Mouse (Mus musculus) hindbrain, embryonic 11.5 days (tissue): ENCODE data around the gene Dus1l. TPM values are rescaled to one million over a fixed set of nuclear protein-coding genes. Genes with fewer than 3 reads are reported as not detected.
"Not testable (repeated sequence)": the region's sequence is repeated elsewhere in the genome, so short reads cannot be mapped to it uniquely, and the experiment has no call there.

ENCODE experiments used
- ATAC-seq: fragments of 200-750 bp; cut with Nextera tagmentation; 2 replicates; pipeline ENCODE4 v1.8.0; 2017; ENCODE audit warnings: mild to moderate bottlenecking, moderate TSS enrichment, moderate library complexity; ENCODE audit not compliant: low FRiP score
- DNase-seq: peaks from one replicate; pipeline ENCODE4 v3.0.0-alpha.2; 2015; ENCODE audit warnings: low spot score
- H3K27ac ChIP-seq: fragments of 300-500 bp; sonication (generic); 2 replicates; pipeline ENCODE4 v1.5.1; 2014; ENCODE audit warnings: mild to moderate bottlenecking, low read depth, low read length
- H3K27me3 ChIP-seq: fragments of 300-500 bp; sonication (generic); 2 replicates; pipeline ENCODE4 v1.6.1; 2014; ENCODE audit warnings: mild to moderate bottlenecking, low read length, moderate library complexity, mixed read lengths; ENCODE audit not compliant: control insufficient read depth, insufficient read depth
- H3K36me3 ChIP-seq: fragments of 300-500 bp; sonication (generic); 2 replicates; pipeline ENCODE4 v1.6.1; 2014; ENCODE audit warnings: mild to moderate bottlenecking, low read length, moderate library complexity, mixed read lengths; ENCODE audit not compliant: control insufficient read depth, insufficient read depth
- H3K4me1 ChIP-seq: fragments of 300-500 bp; sonication (generic); replicated peaks from 2 replicates; pipeline ENCODE4 v1.6.1; 2014; ENCODE audit warnings: low read length, mixed read lengths; ENCODE audit not compliant: control insufficient read depth, insufficient read depth
- H3K4me2 ChIP-seq: fragments of 300-500 bp; sonication (generic); replicated peaks from 2 replicates; pipeline ENCODE4 v1.6.1; 2014; ENCODE audit warnings: mild to moderate bottlenecking, low read depth, low read length
- H3K4me3 ChIP-seq: fragments of 300-500 bp; sonication (generic); 2 replicates; pipeline ENCODE4 v1.5.1; 2014; ENCODE audit warnings: low read depth, low read length
- H3K9ac ChIP-seq: fragments of 300-500 bp; sonication (generic); 2 replicates; pipeline ENCODE4 v1.6.1; 2014; ENCODE audit warnings: low read depth, low read length
- H3K9me3 ChIP-seq: fragments of 300-500 bp; sonication (generic); 2 replicates; pipeline ENCODE4 v1.6.1; 2016; ENCODE audit warnings: low read length; ENCODE audit not compliant: control insufficient read depth
- WGBS: fragments of 180-500 bp; shearing (Covaris S2); extraction: QIAGEN DNeasy Blood & Tissue Kit; methylation state at CpG from one replicate; pipeline ENCODE4 v1.1.7; 2014; 5-methylcytosine and 5-hydroxymethylcytosine counted together
- polyA plus RNA-seq: library from polyadenylated mRNA; unstranded; fragments of >200 nt; fragmentation: Nextera tagmentation; extraction: Ambion mirVana; gene quantifications from 2 replicates; pipeline ENCODE4 v1.2.1, GENCODE M21; 2014

Dus1l gene
- polyA plus RNA-seq, 1 experiment from 2014 or later, result 70.9 TPM

DNA sequence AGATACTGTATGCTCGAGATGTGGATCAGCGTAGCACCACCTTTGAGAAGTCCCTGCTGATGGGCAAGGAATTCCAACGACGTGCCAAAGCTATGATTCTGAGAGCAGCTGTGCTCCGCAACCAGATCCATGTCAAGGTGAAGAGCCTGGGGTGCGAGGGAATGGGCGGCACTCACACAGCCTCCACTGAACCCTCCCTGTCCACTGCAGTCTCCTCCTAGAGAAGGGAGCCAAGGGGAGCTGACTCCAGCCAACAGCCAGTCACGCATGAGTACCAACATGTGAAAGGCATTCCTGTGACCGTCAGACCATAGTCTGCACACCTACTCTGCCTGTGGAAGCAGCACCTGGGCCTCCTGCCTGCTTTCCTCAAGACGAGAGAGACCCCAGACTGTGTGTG is 7.7 kb downstream of the Dus1l start:
- not testable (repeated sequence) for H3K27ac ChIP-seq, H3K9ac ChIP-seq, ATAC-seq, H3K4me2 ChIP-seq, DNase-seq, H3K9me3 ChIP-seq, H3K4me1 ChIP-seq, H3K27me3 ChIP-seq, H3K4me3 ChIP-seq
- peaks cover 13% of the 10 kb centered on the region for H3K36me3 ChIP-seq
- WGBS, result 90% methylated on average over 9 of the region's 10 CpGs

- ATAC-seq, result no peak
- Histone ChIP-seq H3K27ac (no peak overlapping the region), H3K4me3 (peak overlapping the region; percentile 98), H3K9me3 (no peaks in the 10 kb centered on the region), H3K36me3 (peaks cover 3% of the 10 kb centered on the region; the same call in 1 of the 2 replicates), H3K4me2 (peak overlapping the region; percentile 92), H3K4me1 (peaks cover 5% of the 10 kb centered on the region; the same call in 1 of the 2 replicates), H3K27me3 (no peaks in the 10 kb centered on the region), H3K9ac (peak overlapping the region; percentile 92)
- no peak for DNase-seq
- WGBS, result 38% methylated on average over 9 of the region's 9 CpGs
Measured at GRCm38 (mm10) chr11:120785145-120785544, 11.1 kb downstream of the Dus1l start.

GRCm38 (mm10) chr11:120784064-120784791 is 12.0 kb downstream of the Dus1l start, which contains the start of the genes Rfng and Gps1:
Rfng (minus strand) TSS chr11:120784207.
Gps1 (plus strand) TSS chr11:120784272.
- H3K27me3 ChIP-seq, result no peaks in the 10 kb centered on the region
- H3K9ac ChIP-seq, result peak within 1 kb of the TSS; percentile 92
- ATAC-seq, result peak; percentile 80
- under 1% methylated on average over 64 of the region's 107 CpGs for WGBS
- peak within 1 kb of the TSS; percentile 92 for H3K4me2 ChIP-seq
- H3K4me3 ChIP-seq, result peak within 1 kb of the TSS; percentile 98
- peaks cover 5% of the 10 kb centered on the region; the same call in 1 of the 2 replicates for H3K4me1 ChIP-seq
- peak; percentile 88 for DNase-seq
- H3K27ac ChIP-seq, result peak within 1 kb of the TSS; percentile 58; the same call in 1 of the 2 replicates
- peaks cover 2% of the 10 kb centered on the region; the same call in 1 of the 2 replicates for H3K36me3 ChIP-seq
- no peaks in the 10 kb centered on the region for H3K9me3 ChIP-seq

DNA sequence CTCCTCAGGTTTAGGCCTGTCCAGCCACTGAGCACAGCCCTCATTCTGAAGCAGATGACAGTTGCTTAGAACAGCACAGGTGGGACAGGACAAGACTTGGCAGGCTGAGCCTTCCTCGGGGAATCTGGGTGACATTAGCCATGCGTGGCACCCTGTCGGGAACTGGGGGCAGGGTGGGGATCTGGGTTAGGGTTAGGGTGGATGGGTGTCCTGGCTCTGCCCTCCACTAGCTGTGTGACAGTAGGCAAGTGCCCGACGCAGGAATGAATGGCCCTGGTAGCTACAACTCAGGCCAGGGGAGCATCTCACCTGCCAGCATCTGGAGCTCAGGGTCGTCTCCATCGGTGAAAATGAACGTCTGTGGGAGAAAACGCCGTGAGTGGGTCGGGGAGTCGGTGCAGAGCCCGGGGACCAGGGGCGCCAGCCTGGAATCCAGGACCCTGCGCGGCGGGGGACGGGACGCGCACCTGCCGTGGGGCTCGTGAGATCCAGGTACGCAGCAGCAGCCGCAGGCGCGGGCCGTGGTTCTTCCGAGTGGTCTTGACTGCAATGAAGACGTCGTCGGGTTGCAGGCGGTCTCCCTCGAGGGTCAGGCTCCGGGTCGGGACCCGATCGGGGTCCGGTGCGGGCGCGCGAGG is 12.7 kb downstream of the Dus1l start:
- Histone ChIP-seq H3K4me3 (peak overlapping the region; percentile 98), H3K9ac (peak overlapping the region; percentile 92), H3K27ac (peak overlapping the region; percentile 58; the same call in 1 of the 2 replicates), H3K4me2 (peak overlapping the region; percentile 92), H3K4me1 (peaks cover 5% of the 10 kb centered on the region; the same call in 1 of the 2 replicates), H3K36me3 (no peaks in the 10 kb centered on the region; the same call in 1 of the 2 replicates), H3K9me3 (no peaks in the 10 kb centered on the region), H3K27me3 (no peaks in the 10 kb centered on the region)
- WGBS, result 2% methylated on average over 42 of the region's 42 CpGs
- DNase-seq (no peak), ATAC-seq (peak; percentile 18; the same call in 1 of the 2 replicates)

- not testable (repeated sequence) for H3K9me3 ChIP-seq, ATAC-seq, DNase-seq, H3K27ac ChIP-seq, H3K4me1 ChIP-seq, H3K36me3 ChIP-seq, H3K27me3 ChIP-seq, H3K4me2 ChIP-seq, H3K9ac ChIP-seq, H3K4me3 ChIP-seq
- 96% methylated on average over 6 of the region's 6 CpGs for WGBS
Measured at GRCm38 (mm10) chr11:120781361-120781760, 14.8 kb downstream of the Dus1l start.

GRCm38 (mm10) chr11:120779876-120780275 is 16.3 kb downstream of the Dus1l start:
- Histone ChIP-seq H3K9ac (no peak overlapping the region), H3K27me3 (no peaks in the 10 kb centered on the region), H3K4me1 (peaks cover 3% of the 10 kb centered on the region; the same call in 1 of the 2 replicates), H3K4me2 (no peak overlapping the region), H3K4me3 (no peak overlapping the region), H3K9me3 (no peaks in the 10 kb centered on the region), H3K36me3 (no peaks in the 10 kb centered on the region), H3K27ac (no peak overlapping the region)
- WGBS, result 69% methylated on average over 1 of the region's 1 CpGs
- DNase-seq (no peak), ATAC-seq (no peak)

DNA sequence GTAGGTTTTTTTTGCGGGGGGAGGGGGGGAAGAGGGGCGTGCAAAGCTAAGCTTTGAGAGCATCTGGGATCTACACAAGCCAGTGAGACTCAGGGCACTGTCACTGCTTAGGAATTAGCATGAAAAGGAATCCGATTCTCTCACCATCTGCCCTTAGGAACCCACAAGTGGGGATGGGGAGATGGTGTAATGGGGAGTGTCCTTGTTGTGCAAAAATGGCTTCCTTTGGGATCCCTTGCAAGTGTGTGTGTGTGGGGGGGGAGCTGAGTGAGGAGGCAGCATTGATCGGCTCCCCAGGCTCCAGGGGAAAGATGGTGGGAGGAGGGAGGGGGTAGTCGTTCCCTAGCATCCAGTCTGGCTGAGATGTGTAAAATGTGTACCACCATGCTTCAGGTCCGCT is 19.1 kb downstream of the Dus1l start:
- no peak for ATAC-seq
- Histone ChIP-seq H3K36me3 (no peaks in the 10 kb centered on the region), H3K9me3 (no peaks in the 10 kb centered on the region), H3K4me1 (no peaks in the 10 kb centered on the region), H3K4me3 (no peak overlapping the region), H3K27me3 (no peaks in the 10 kb centered on the region), H3K27ac (no peak overlapping the region), H3K9ac (no peak overlapping the region), H3K4me2 (no peak overlapping the region)
- no peak for DNase-seq
- 18% methylated on average over 6 of the region's 6 CpGs for WGBS

DNA sequence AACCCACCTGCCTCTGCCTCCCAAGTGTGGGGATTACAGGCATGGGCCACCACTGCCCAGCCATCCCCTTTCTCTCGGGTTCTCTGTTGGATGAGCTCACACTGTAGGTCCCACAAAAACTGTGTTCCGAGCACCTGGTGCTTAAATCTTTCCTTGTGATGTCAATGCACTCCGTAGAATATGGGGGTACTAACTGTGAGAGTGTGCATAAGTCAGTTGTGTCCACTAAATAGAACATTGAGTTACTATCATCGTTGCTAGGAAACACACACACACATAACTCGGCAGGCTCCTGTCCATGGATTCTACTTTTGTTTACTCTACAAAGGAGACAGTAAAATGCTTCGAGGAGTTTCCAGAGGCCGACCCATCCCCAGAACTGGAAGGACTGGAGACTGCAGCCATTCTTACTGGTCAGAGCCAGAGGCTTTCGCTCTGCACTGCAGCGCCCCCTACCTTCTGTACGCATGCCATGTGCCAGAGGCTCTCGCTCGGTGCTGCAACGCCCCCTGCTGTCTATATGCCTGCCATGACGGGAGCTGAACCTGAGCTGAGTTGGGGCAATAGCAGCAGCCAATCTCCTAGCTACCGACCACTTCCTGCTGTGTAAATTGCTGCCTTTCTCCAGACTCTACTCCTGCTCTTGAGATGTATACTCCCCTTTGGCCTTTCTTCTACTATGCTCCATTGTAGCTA is 20.3 kb downstream of the Dus1l start:
- Histone ChIP-seq H3K4me1 (no peaks in the 10 kb centered on the region), H3K36me3 (no peaks in the 10 kb centered on the region), H3K4me3 (no peak overlapping the region), H3K9me3 (no peaks in the 10 kb centered on the region), H3K27ac (no peak overlapping the region), H3K9ac (no peak overlapping the region), H3K27me3 (no peaks in the 10 kb centered on the region), H3K4me2 (no peak overlapping the region)
- WGBS, result 28% methylated on average over 15 of the region's 15 CpGs
- peak; percentile 97 for DNase-seq
- ATAC-seq, result peak; percentile 79
